Mouse (Mus musculus): ENCODE data around the gene Rab40c. TPM values are rescaled to one million over a fixed set of nuclear protein-coding genes. Genes with fewer than 3 reads are reported as not detected.

The Rab40c gene
- polyA plus RNA-seq, 1 experiment from 2014 or later, result 23.4 TPM

GRCm38 (mm10) chr17:25949981-25950380 is 30.5 kb upstream of the Rab40c start:
- Histone ChIP-seq H3K4me3 (ENCODE audit: low read length) (no peak overlapping the region), H3K4me2 (ENCODE audit: low read depth, low read length) (no peak overlapping the region), H3K27me3 (ENCODE audit: control insufficient read depth, insufficient read depth, low read depth, low read length) (peaks cover 44% of the 10 kb centered on the region), H3K36me3 (ENCODE audit: control insufficient read depth, insufficient read depth, low read length) (no peaks in the 10 kb centered on the region), H3K4me1 (replicated peaks; ENCODE audit: control insufficient read depth, insufficient read depth, low read length) (peaks cover 13% of the 10 kb centered on the region), H3K27ac (ENCODE audit: low read length) (no peak overlapping the region), H3K9me3 (ENCODE audit: control insufficient read depth, low read length) (no peaks in the 10 kb centered on the region), H3K9ac (ENCODE audit: low read length) (no peak overlapping the region)
- WGBS, result 57% methylated on average over 5 of the region's 5 CpGs
- ATAC-seq (ENCODE audit: low read depth), result no peak

GRCm38 (mm10) chr17:25948051-25948450 is 28.5 kb upstream of the Rab40c start:
- no peak overlapping the region for H3K4me3 ChIP-seq (ENCODE audit: low read length)
- no peaks in the 10 kb centered on the region for H3K9me3 ChIP-seq (ENCODE audit: control insufficient read depth, low read length)
- H3K4me1 ChIP-seq (replicated peaks; ENCODE audit: control insufficient read depth, insufficient read depth, low read length), result peaks cover 13% of the 10 kb centered on the region
- no peaks in the 10 kb centered on the region for H3K36me3 ChIP-seq (ENCODE audit: control insufficient read depth, insufficient read depth, low read length)
- 74% methylated on average over 8 of the region's 8 CpGs for WGBS
- no peak for ATAC-seq (ENCODE audit: low read depth)
- H3K4me2 ChIP-seq (ENCODE audit: low read depth, low read length), result no peak overlapping the region
- H3K27ac ChIP-seq (ENCODE audit: low read length), result no peak overlapping the region
- peaks cover 34% of the 10 kb centered on the region for H3K27me3 ChIP-seq (ENCODE audit: control insufficient read depth, insufficient read depth, low read depth, low read length)
- no peak overlapping the region for H3K9ac ChIP-seq (ENCODE audit: low read length)

GRCm38 (mm10) chr17:25947576-25947975 is 28.0 kb upstream of the Rab40c start:
- no peak overlapping the region for H3K27ac ChIP-seq (ENCODE audit: low read length)
- WGBS, result 80% methylated on average over 4 of the region's 4 CpGs
- no peak for ATAC-seq (ENCODE audit: low read depth)

GRCm38 (mm10) chr17:25946891-25947290 is 27.4 kb upstream of the Rab40c start:
- Histone ChIP-seq H3K9me3 (ENCODE audit: control insufficient read depth, low read length) (no peaks in the 10 kb centered on the region), H3K27me3 (ENCODE audit: control insufficient read depth, insufficient read depth, low read depth, low read length) (peaks cover 23% of the 10 kb centered on the region), H3K4me1 (replicated peaks; ENCODE audit: control insufficient read depth, insufficient read depth, low read length) (peaks cover 9% of the 10 kb centered on the region), H3K27ac (ENCODE audit: low read length) (no peak overlapping the region), H3K4me3 (ENCODE audit: low read length) (no peak overlapping the region), H3K9ac (ENCODE audit: low read length) (no peak overlapping the region), H3K4me2 (ENCODE audit: low read depth, low read length) (no peak overlapping the region), H3K36me3 (ENCODE audit: control insufficient read depth, insufficient read depth, low read length) (no peaks in the 10 kb centered on the region)
- no peak for ATAC-seq (ENCODE audit: low read depth)
- WGBS, result 80% methylated on average over 8 of the region's 8 CpGs

More at GRCm38 (mm10) chr17:25947576-25947975, 28.0 kb upstream of the Rab40c start:
- no peak overlapping the region for H3K4me2 ChIP-seq (ENCODE audit: low read depth, low read length)
- no peak overlapping the region for H3K9ac ChIP-seq (ENCODE audit: low read length)
- no peak overlapping the region for H3K4me3 ChIP-seq (ENCODE audit: low read length)
- H3K27me3 ChIP-seq (ENCODE audit: control insufficient read depth, insufficient read depth, low read depth, low read length), result peaks cover 29% of the 10 kb centered on the region
- H3K4me1 ChIP-seq (replicated peaks; ENCODE audit: control insufficient read depth, insufficient read depth, low read length), result peaks cover 13% of the 10 kb centered on the region
- no peaks in the 10 kb centered on the region for H3K9me3 ChIP-seq (ENCODE audit: control insufficient read depth, low read length)
- no peaks in the 10 kb centered on the region for H3K36me3 ChIP-seq (ENCODE audit: control insufficient read depth, insufficient read depth, low read length)

GRCm38 (mm10) chr17:25946349-25946748 is 26.8 kb upstream of the Rab40c start:
- ATAC-seq (ENCODE audit: low read depth), result no peak
- no peaks in the 10 kb centered on the region for H3K36me3 ChIP-seq (ENCODE audit: control insufficient read depth, insufficient read depth, low read length)
- no peak overlapping the region for H3K27ac ChIP-seq (ENCODE audit: low read length)
- no peak overlapping the region for H3K9ac ChIP-seq (ENCODE audit: low read length)
- H3K9me3 ChIP-seq (ENCODE audit: control insufficient read depth, low read length), result no peaks in the 10 kb centered on the region
- peaks cover 5% of the 10 kb centered on the region for H3K4me1 ChIP-seq (replicated peaks; ENCODE audit: control insufficient read depth, insufficient read depth, low read length)
- H3K27me3 ChIP-seq (ENCODE audit: control insufficient read depth, insufficient read depth, low read depth, low read length), result peaks cover 17% of the 10 kb centered on the region
- H3K4me2 ChIP-seq (ENCODE audit: low read depth, low read length), result no peak overlapping the region
- H3K4me3 ChIP-seq (ENCODE audit: low read length), result no peak overlapping the region
- 67% methylated on average over 7 of the region's 7 CpGs for WGBS

- H3K4me3 ChIP-seq (ENCODE audit: low read length), result no peak overlapping the region
- no peaks in the 10 kb centered on the region for H3K36me3 ChIP-seq (ENCODE audit: control insufficient read depth, insufficient read depth, low read length)
- ATAC-seq (ENCODE audit: low read depth), result no peak
- no peak overlapping the region for H3K9ac ChIP-seq (ENCODE audit: low read length)
- WGBS, result 68% methylated on average over 9 of the region's 9 CpGs
- H3K4me2 ChIP-seq (ENCODE audit: low read depth, low read length), result no peak overlapping the region
- H3K9me3 ChIP-seq (ENCODE audit: control insufficient read depth, low read length), result no peaks in the 10 kb centered on the region
- peaks cover 6% of the 10 kb centered on the region for H3K4me1 ChIP-seq (replicated peaks; ENCODE audit: control insufficient read depth, insufficient read depth, low read length)
- no peak overlapping the region for H3K27ac ChIP-seq (ENCODE audit: low read length)
- peaks cover 10% of the 10 kb centered on the region for H3K27me3 ChIP-seq (ENCODE audit: control insufficient read depth, insufficient read depth, low read depth, low read length)
These were observed 26.1 kb upstream of the Rab40c start for GRCm38 (mm10) chr17:25945517-25946155.

- Histone ChIP-seq H3K9me3 (ENCODE audit: control insufficient read depth, low read length) (no peaks in the 10 kb centered on the region), H3K4me3 (ENCODE audit: low read length) (no peak within 1 kb of the TSS), H3K4me1 (replicated peaks; ENCODE audit: control insufficient read depth, insufficient read depth, low read length) (peaks cover 8% of the 10 kb centered on the region), H3K36me3 (ENCODE audit: control insufficient read depth, insufficient read depth, low read length) (no peaks in the 10 kb centered on the region), H3K9ac (ENCODE audit: low read length) (no peak within 1 kb of the TSS), H3K27ac (ENCODE audit: low read length) (no peak within 1 kb of the TSS), H3K4me2 (ENCODE audit: low read depth, low read length) (no peak within 1 kb of the TSS), H3K27me3 (ENCODE audit: control insufficient read depth, insufficient read depth, low read depth, low read length) (no peaks in the 10 kb centered on the region; the same call in 1 of the 2 replicates)
- ATAC-seq (ENCODE audit: low read depth), result no peak
- 49% methylated on average over 6 of the region's 6 CpGs for WGBS
These were observed 25.0 kb upstream of the Rab40c start, which contains the start of the genes Pigq and Nhlrc4 for GRCm38 (mm10) chr17:25944366-25945163. Pigq (minus strand) TSS chr17:25944936. Nhlrc4 (minus strand) TSS chr17:25944961.

- Histone ChIP-seq H3K4me3 (ENCODE audit: low read length) (no peak overlapping the region), H3K4me1 (replicated peaks; ENCODE audit: control insufficient read depth, insufficient read depth, low read length) (peaks cover 8% of the 10 kb centered on the region), H3K36me3 (ENCODE audit: control insufficient read depth, insufficient read depth, low read length) (peaks cover 1% of the 10 kb centered on the region; the same call in 1 of the 2 replicates), H3K9me3 (ENCODE audit: control insufficient read depth, low read length) (no peaks in the 10 kb centered on the region), H3K27ac (ENCODE audit: low read length) (no peak overlapping the region), H3K27me3 (ENCODE audit: control insufficient read depth, insufficient read depth, low read depth, low read length) (no peaks in the 10 kb centered on the region), H3K9ac (ENCODE audit: low read length) (no peak overlapping the region), H3K4me2 (ENCODE audit: low read depth, low read length) (no peak overlapping the region)
- ATAC-seq (ENCODE audit: low read depth), result no peak
- WGBS, result 63% methylated on average over 9 of the region's 9 CpGs
These were observed 24.2 kb upstream of the Rab40c start for GRCm38 (mm10) chr17:25943769-25944168.

GRCm38 (mm10) chr17:25943221-25943620 is 23.7 kb upstream of the Rab40c start:
- H3K4me1 ChIP-seq (replicated peaks; ENCODE audit: control insufficient read depth, insufficient read depth, low read length), result peaks cover 8% of the 10 kb centered on the region
- H3K4me3 ChIP-seq (ENCODE audit: low read length), result no peak overlapping the region
- H3K36me3 ChIP-seq (ENCODE audit: control insufficient read depth, insufficient read depth, low read length), result peaks cover 3% of the 10 kb centered on the region; the same call in 1 of the 2 replicates
- no peaks in the 10 kb centered on the region for H3K9me3 ChIP-seq (ENCODE audit: control insufficient read depth, low read length)
- H3K27ac ChIP-seq (ENCODE audit: low read length), result no peak overlapping the region
- H3K4me2 ChIP-seq (ENCODE audit: low read depth, low read length), result no peak overlapping the region
- H3K27me3 ChIP-seq (ENCODE audit: control insufficient read depth, insufficient read depth, low read depth, low read length), result no peaks in the 10 kb centered on the region
- no peak overlapping the region for H3K9ac ChIP-seq (ENCODE audit: low read length)
- 77% methylated on average over 3 of the region's 3 CpGs for WGBS
- no peak for ATAC-seq (ENCODE audit: low read depth)

Measured in lung, embryonic 16.5 days (tissue).